Mouse (Mus musculus): ENCODE measurements around the gene Sugct.

GRCm38 (mm10) chr13:17086146-17086545 lies 609.2 kb downstream of the Sugct start:
- no peak for TF ChIP-seq CTCF (IDR thresholded peaks at IDR 0.05; ENCODE audit: insufficient read depth, low read length)
- TF ChIP-seq POLR2A (IDR thresholded peaks at IDR 0.05; ENCODE audit: borderline replicate concordance, extremely low read depth, low read depth, low read length): no peak

Measured in lung, adult 2 months (tissue).